Mouse (Mus musculus) cerebellum, adult 2 months (tissue): ENCODE measurements around the gene Ankrd1.

Experiments used
- CTCF ChIP-seq: fragments of 200-500 bp; IDR thresholded peaks from 2 replicates; pipeline ENCODE4 v1.5.1; 2011; ENCODE audit warnings: low read depth, mild to moderate bottlenecking, control low read depth, low read length, moderate library complexity, borderline replicate concordance; ENCODE audit not compliant: insufficient read depth
- POLR2A ChIP-seq: fragments of 200-500 bp; IDR thresholded peaks from 2 replicates; pipeline ENCODE4 v1.6.1; 2011; ENCODE audit warnings: low read length, control low read depth, borderline replicate concordance; ENCODE audit not compliant: insufficient read depth

DNA sequence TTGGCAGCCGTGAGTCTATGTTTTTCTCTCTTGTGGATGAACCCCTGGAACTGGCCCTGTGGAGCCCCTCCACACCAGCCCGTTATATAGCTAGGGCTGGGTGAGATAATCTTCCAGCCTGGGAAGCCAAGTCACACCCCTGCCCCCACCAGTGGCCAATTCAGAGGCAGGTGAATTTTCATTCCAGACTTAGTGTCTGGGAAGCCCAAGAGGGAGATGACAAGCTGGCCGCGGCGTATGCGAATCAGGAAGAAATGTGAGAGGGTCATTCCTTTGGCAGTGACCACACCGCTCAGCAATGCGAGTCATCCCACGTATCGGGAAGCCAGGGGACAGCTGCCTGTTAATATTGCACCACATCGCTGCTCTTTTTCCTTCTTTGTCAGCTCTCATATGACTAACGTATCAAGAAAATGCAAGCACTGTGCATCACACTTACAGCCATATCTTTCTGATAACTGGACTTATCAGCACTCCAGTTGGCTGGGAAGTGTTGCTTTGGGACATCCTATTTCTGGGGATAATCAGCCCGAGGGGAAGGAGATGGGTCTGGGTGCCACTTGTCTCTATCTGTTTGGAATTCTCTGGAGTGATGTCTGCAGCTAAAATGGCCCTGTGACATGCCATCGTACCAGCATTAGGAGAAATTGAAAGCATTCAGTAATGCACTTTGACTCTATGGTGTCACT lies at the start of gene Ankrd1:
- TF ChIP-seq POLR2A = no peak
- no peak for TF ChIP-seq CTCF
